Mouse (Mus musculus) heart, embryonic 11.5 days (tissue): ENCODE measurements around the gene Gm853. TPM values are rescaled to one million over a fixed set of nuclear protein-coding genes. Genes with fewer than 3 reads are reported as not detected.
A peak's percentile ranks its signal among the peaks of the same experiment; 100 is the strongest.

Source experiments
- ATAC-seq: fragments of 200-750 bp; cut with Nextera tagmentation; replicated peaks from 2 replicates; pipeline ENCODE4 v1.8.0; 2017; ENCODE audit warnings: moderate library complexity; ENCODE audit not compliant: insufficient number of reproducible peaks, low FRiP score, low TSS enrichment
- H3K27ac ChIP-seq: fragments of 300-500 bp; sonication (generic); 2 replicates; pipeline ENCODE4 v1.5.1; 2014; ENCODE audit warnings: mild to moderate bottlenecking, low read depth, low read length
- H3K27me3 ChIP-seq: fragments of 300-500 bp; sonication (generic); 2 replicates; pipeline ENCODE4 v1.6.1; 2014; ENCODE audit warnings: mild to moderate bottlenecking, low read length, mixed read lengths; ENCODE audit not compliant: control insufficient read depth, insufficient read depth
- H3K36me3 ChIP-seq: fragments of 300-500 bp; sonication (generic); 2 replicates; pipeline ENCODE4 v1.6.1; 2014; ENCODE audit warnings: mild to moderate bottlenecking, low read length, moderate library complexity, mixed read lengths; ENCODE audit not compliant: control insufficient read depth, insufficient read depth
- H3K4me1 ChIP-seq: fragments of 300-500 bp; sonication (generic); 2 replicates; pipeline ENCODE4 v1.6.1; 2014; ENCODE audit warnings: low read length; ENCODE audit not compliant: control insufficient read depth, insufficient read depth
- H3K4me2 ChIP-seq: fragments of 300-500 bp; sonication (generic); 2 replicates; pipeline ENCODE4 v1.6.1; 2014; ENCODE audit warnings: mild to moderate bottlenecking, moderate library complexity
- H3K4me3 ChIP-seq: fragments of 300-500 bp; sonication (generic); 2 replicates; pipeline ENCODE4 v1.5.1; 2014; ENCODE audit warnings: low read depth, low read length
- H3K9ac ChIP-seq: fragments of 300-500 bp; sonication (generic); 2 replicates; pipeline ENCODE4 v1.6.1; 2014; ENCODE audit warnings: mild to moderate bottlenecking, low read depth, low read length, moderate library complexity
- H3K9me3 ChIP-seq: fragments of 300-500 bp; sonication (generic); replicated peaks from 2 replicates; pipeline ENCODE4 v1.6.1; 2016; ENCODE audit warnings: low read length; ENCODE audit not compliant: control insufficient read depth
- WGBS: fragments of 180-500 bp; shearing (Covaris S2); extraction: QIAGEN DNeasy Blood & Tissue Kit; methylation state at CpG from one replicate; pipeline ENCODE4 v1.1.7; 2014; ENCODE audit not compliant: insufficient replicate concordance; 5-methylcytosine and 5-hydroxymethylcytosine counted together
- polyA plus RNA-seq: library from polyadenylated mRNA; unstranded; fragments of >200 nt; fragmentation: Nextera tagmentation; extraction: Ambion mirVana; gene quantifications from 2 replicates; pipeline ENCODE4 v1.2.1, GENCODE M21; 2014

Gene Gm853
- polyA plus RNA-seq, 1 experiment from 2014 or later, result not detected

- peaks cover 63% of the 10 kb centered on the region for H3K4me1 ChIP-seq
- H3K27me3 ChIP-seq, result peaks cover 3% of the 10 kb centered on the region; the same call in 1 of the 2 replicates
- 65% methylated on average over 5 of the region's 5 CpGs for WGBS
- no peak overlapping the region for H3K4me2 ChIP-seq
- H3K27ac ChIP-seq, result no peak overlapping the region
- H3K9me3 ChIP-seq, result no peaks in the 10 kb centered on the region
- H3K9ac ChIP-seq, result no peak overlapping the region
- no peak overlapping the region for H3K4me3 ChIP-seq
- ATAC-seq, result no peak
- no peaks in the 10 kb centered on the region for H3K36me3 ChIP-seq
These were observed 46.0 kb downstream of the Gm853 start for GRCm38 (mm10) chr4:130176156-130176720.

- Histone ChIP-seq H3K9ac (peak within 1 kb of the TSS; percentile 68), H3K4me1 (peaks cover 63% of the 10 kb centered on the region), H3K27ac (peak within 1 kb of the TSS; percentile 64), H3K4me3 (peak within 1 kb of the TSS; percentile 46), H3K36me3 (no peaks in the 10 kb centered on the region), H3K4me2 (peak within 1 kb of the TSS; percentile 82), H3K27me3 (peaks cover 3% of the 10 kb centered on the region; the same call in 1 of the 2 replicates), H3K9me3 (no peaks in the 10 kb centered on the region)
- WGBS, result 1% methylated on average over 14 of the region's 14 CpGs
- ATAC-seq, result 0 out of 2 replicates have a peak, but pooled peaks have one; percentile 19
These were observed 47.0 kb downstream of the Gm853 start, which contains the start of gene Tinagl1 for GRCm38 (mm10) chr4:130175072-130175711. Gene Tinagl1, minus strand, starts transcription at chr4:130175122.

- peak overlapping the region; percentile 82 for H3K4me2 ChIP-seq
- H3K36me3 ChIP-seq, result no peaks in the 10 kb centered on the region
- H3K9me3 ChIP-seq, result no peaks in the 10 kb centered on the region
- ATAC-seq, result peak; percentile 78
- peak overlapping the region; percentile 46 for H3K4me3 ChIP-seq
- H3K27ac ChIP-seq, result peak overlapping the region; percentile 64
- H3K4me1 ChIP-seq, result peaks cover 65% of the 10 kb centered on the region
- peak overlapping the region; percentile 68 for H3K9ac ChIP-seq
- peaks cover 3% of the 10 kb centered on the region; the same call in 1 of the 2 replicates for H3K27me3 ChIP-seq
- 2% methylated on average over 25 of the region's 25 CpGs for WGBS
These were observed 47.7 kb downstream of the Gm853 start for GRCm38 (mm10) chr4:130174335-130175031.

GRCm38 (mm10) chr4:130173911-130174311, 48.3 kb downstream of the Gm853 start:
- peak overlapping the region; percentile 82 for H3K4me2 ChIP-seq
- peaks cover 68% of the 10 kb centered on the region for H3K4me1 ChIP-seq
- peak overlapping the region; percentile 68 for H3K9ac ChIP-seq
- peaks cover 2% of the 10 kb centered on the region; the same call in 1 of the 2 replicates for H3K27me3 ChIP-seq
- no peaks in the 10 kb centered on the region for H3K9me3 ChIP-seq
- no peaks in the 10 kb centered on the region for H3K36me3 ChIP-seq
- H3K4me3 ChIP-seq, result peak overlapping the region; percentile 46
- 41% methylated on average over 19 of the region's 19 CpGs for WGBS
- H3K27ac ChIP-seq, result peak overlapping the region; percentile 64
- ATAC-seq, result no peak

GRCm38 (mm10) chr4:130173060-130173822, 49.0 kb downstream of the Gm853 start:
- Histone ChIP-seq H3K4me3 (peak overlapping the region; percentile 46), H3K27ac (peak overlapping the region; percentile 64), H3K36me3 (no peaks in the 10 kb centered on the region), H3K9me3 (no peaks in the 10 kb centered on the region), H3K9ac (peak overlapping the region; percentile 68; the same call in 1 of the 2 replicates), H3K4me1 (peaks cover 75% of the 10 kb centered on the region), H3K4me2 (peak overlapping the region; percentile 82), H3K27me3 (no peaks in the 10 kb centered on the region)
- peak; percentile 64 for ATAC-seq
- WGBS, result 63% methylated on average over 11 of the region's 11 CpGs

GRCm38 (mm10) chr4:130171951-130172765, 50.0 kb downstream of the Gm853 start:
- H3K9me3 ChIP-seq, result no peaks in the 10 kb centered on the region
- H3K36me3 ChIP-seq, result no peaks in the 10 kb centered on the region
- peaks cover 80% of the 10 kb centered on the region for H3K4me1 ChIP-seq
- peak overlapping the region; percentile 82 for H3K4me2 ChIP-seq
- no peaks in the 10 kb centered on the region for H3K27me3 ChIP-seq
- peak overlapping the region; percentile 82 for H3K27ac ChIP-seq
- WGBS, result 30% methylated on average over 11 of the region's 11 CpGs
- no peak for ATAC-seq
- H3K4me3 ChIP-seq, result peak overlapping the region; percentile 25
- H3K9ac ChIP-seq, result peak overlapping the region; percentile 61

GRCm38 (mm10) chr4:130170362-130170761, 51.8 kb downstream of the Gm853 start:
- no peak overlapping the region for H3K27ac ChIP-seq
- H3K27me3 ChIP-seq, result no peaks in the 10 kb centered on the region
- no peaks in the 10 kb centered on the region for H3K36me3 ChIP-seq
- H3K4me2 ChIP-seq, result no peak overlapping the region
- no peak for ATAC-seq
- 61% methylated on average over 4 of the region's 4 CpGs for WGBS
- H3K4me3 ChIP-seq, result no peak overlapping the region
- H3K9ac ChIP-seq, result no peak overlapping the region
- H3K4me1 ChIP-seq, result peaks cover 78% of the 10 kb centered on the region
- no peaks in the 10 kb centered on the region for H3K9me3 ChIP-seq
